Mouse (Mus musculus): ENCODE measurements around the gene G6pd2. TPM values are rescaled to one million over a fixed set of nuclear protein-coding genes. Genes with fewer than 3 reads are reported as not detected.

The G6pd2 gene
- not detected for polyA plus RNA-seq (2017; shearing (Covaris generic))

GRCm38 (mm10) chr5:61808516-61808915, at the start of gene G6pd2:
Gene G6pd2 (plus strand): TSS chr5:61808816.

All from effector memory CD4-positive, alpha-beta T cell, adult 7 months (primary cell).